Mouse (Mus musculus) fat pad, adult 2 months (tissue): ENCODE data around the gene Hic2.

Experiments used
- DNase-seq: peaks from one replicate; pipeline ENCODE4 v3.0.0-alpha.2; 2011; ENCODE audit warnings: low read depth, low spot score; ENCODE audit errors: extremely low read depth

Hic2 gene

DNA sequence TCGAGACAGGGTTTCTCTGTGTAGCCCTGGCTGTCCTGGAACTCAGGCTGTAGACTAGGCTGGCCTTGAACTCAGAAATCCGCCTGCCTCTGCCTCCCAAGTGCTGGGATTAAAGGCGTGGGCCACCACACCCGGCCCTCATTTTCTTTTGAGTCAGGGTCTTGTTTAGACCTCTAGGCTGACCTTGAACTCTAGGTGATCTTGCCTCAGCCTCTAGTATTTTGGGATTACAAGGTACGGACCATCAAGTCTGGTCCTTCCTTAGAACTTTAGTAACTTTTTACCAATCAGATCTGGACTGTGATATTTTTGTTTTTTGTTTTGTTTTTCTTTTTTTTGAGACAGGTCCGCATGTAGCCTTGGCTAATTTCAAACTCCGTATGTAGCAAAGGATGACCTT lies 42.3 kb downstream of the Hic2 start, which contains the start of gene Tmem191c:
TSS of gene Tmem191c (plus strand) at position 357 of the 400 bp plus-strand sequence.
- no peak for DNase-seq

DNA sequence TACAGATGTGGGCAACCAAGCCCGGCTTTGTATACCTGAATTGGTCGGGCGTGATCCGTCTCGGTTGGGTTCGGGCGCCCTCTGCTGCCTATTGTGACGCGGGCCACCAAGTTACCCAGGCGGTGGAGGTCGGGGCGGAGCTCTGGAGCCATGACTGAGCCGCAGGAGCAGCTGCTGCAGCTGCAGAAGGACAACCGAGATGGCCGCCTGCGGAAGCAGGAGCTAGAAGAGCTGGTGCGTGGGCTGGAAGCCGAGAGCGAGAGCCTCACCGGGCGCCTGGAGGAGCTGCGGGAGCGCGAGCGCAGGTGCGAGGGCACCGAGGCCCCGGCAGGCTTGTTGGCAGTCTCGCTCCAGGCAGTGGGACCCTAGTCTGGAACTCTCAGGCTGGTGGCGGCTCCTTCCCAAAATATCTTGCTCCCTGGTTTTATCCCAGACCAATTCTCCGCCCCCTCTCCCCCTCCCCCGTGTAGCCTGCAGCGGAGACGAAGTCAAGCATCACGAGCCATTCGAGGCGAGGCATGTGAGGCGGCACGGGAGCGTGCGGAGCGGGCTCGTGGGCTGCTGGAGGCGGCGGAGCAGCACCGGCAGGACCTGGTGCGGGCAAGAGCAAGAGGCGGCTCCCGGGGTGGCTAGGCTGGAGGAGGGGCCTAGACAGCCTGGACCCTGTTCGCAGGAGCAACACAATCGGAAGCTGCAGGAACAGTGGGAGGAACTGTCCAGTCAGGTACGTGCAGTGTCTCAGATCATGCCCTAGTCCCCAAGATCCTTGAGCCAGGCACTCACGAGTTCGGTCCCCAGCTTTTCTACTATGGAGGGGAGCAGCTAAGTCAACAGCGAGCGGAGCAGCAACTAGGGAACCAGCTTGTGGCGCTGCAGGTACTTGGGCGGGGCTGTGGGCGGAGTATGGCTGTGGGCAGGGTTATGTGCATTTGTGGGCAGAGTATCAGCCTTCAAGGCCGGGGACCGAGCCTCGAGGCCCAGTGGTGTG lies 43.1 kb downstream of the Hic2 start:
- no peak for DNase-seq

DNA sequence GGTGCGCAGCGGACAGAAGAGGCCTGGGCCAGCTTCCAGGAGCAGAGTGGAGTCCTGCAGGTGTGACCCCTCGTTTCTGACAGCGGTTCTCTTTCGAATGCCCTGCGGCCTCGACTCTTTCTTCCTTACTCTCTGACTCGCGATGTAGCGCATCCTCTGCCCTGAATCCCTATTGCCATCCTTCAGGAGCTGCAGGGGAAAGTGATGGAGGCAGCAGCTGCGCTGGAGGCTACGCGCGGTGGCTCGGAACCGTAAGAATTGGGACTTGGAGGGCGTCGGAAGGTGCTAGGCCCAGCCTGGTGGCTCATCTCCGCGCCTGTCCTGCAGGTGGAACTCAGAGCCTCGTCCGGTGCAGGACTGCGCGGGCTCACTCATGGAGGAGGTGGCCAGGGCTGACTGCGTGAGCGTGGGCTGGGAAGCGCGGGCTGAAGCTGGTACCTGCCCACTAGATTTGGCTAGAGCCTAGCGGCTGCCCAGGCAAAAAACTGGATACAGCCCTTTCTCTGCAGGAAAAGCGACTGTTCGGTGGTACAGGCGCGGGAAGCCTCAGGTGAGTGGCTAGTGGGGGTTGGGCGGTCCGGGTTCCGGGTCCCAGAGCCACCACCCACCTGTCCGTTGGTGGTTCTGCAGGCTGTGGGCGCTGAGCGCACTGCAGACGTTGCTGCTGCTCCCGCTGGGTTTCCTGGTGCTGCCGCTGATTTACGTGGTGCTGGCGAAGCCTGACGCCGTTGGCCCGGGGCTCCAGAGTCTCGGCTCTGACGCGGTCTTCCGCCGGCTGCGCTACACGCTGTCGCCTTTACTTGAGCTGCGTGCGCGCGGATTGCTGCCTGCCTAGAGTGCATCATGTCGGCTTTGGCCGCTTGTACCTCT lies 44.2 kb downstream of the Hic2 start:
- no peak for DNase-seq

DNA sequence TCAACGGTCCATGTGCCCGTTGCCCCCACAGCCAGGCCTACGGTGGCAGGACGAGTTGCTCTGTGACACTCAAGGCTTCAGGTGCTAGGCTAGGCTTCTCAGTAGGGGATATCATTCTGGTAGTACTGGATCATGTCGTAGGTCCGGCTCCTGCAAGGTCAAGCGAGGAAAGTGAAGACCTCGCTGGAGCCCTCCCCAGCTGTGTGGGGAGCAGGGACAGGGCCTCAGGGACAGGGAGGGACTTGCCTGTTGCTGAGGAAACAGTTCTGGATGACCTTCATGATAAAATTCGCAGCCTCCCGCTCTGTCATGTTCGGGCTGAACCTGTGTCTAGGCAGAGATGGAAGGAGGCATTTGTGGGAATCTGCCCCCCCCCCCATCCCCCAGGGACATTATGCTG lies 47.1 kb downstream of the Hic2 start:
- no peak for DNase-seq

DNA sequence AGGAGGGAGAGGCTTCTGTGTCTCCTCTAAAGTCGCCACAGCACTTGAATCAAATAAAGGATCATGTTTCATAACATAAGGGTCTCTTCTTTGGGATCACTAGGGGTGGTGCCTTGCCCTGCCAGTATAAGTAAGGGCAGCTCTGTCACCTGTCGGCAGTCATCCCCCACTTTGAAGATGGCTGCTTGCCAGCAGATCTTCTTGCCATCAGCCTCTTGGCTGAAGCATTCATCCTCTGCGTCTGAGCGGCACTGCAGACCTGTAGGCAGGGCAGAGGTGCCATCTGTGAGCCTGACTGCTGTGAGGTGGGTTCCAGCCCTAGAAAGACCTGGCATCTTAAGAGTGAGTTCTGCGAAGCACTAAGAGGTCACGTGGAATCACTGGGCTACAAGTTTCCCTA lies 49.8 kb downstream of the Hic2 start:
- DNase-seq = no peak

DNA sequence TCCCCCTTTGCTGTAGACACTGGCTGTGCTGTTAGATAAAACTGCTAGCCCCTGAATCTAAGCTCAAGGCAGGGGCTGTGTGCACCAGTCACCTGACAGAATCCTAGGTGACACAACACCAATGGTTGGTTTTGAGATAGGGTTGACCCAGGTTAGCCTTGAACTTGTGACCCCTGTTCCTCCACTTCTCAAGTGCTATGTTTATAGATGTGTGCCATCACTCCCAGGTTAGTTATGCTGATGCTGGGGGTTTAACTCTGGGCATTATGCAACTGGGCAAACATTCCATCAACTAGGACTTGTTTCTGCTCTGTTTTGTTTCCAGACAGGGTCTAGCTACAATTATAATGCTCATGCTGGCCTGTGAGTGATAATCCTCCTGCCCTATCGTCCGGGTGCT lies 53.7 kb downstream of the Hic2 start:
- no peak for DNase-seq

DNA sequence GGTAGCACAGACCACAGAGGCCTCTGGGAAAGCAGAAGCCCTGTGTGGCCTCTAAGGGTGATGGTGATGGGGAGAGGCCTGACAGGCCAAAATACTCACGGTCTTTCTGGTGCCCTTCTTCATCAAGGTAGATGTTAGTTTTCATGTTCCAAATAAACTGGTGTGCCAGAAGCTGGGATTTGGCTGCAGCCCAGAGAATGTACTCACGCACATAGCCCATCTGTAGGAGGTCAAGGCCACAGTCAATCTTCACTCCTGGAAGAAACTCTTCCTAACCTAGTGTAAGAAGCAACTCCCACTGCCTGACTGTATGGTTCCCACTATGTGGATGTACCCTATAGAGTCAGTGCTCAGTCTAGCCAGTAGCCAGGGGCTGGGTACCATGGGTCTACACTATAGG lies 57.6 kb downstream of the Hic2 start:
- no peak for DNase-seq

DNA sequence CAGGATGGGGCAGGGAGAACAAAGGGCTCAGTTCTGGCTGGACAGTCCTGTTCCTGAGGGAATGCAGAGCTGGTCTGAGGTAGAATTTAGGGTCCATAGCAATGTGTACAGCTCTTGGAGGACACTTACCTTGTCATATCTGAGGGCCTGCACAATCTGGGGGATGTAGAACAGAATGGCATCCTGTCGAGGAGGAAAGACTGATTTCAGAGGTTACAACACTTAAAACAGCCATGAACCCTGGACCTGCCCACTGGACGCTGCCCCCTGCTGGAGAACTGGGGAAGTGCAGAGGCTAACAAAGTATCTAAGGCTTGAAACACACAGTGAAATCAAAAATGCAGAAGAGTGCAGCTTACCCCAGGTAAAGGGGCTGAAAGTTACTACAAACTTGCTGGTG lies 59.4 kb downstream of the Hic2 start:
- no peak for DNase-seq

DNA sequence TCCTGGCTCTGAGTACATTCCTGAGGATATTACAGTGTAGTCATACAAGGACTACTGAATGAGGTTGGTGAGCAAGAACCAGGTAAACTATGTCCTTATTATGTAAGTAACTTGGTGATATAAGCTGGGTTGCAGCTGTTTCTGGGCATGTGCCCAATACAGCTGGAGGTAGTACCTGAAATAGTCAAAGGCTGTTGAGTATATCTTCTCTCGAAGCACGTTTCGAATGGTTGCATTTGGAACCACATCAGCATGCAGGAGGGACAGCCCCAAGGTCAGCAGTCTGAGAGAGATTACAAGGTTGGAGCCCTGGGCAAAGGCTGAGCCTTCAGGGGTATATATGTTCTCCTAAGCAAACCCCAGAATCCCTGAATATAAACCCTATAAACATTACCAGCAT lies 67.4 kb downstream of the Hic2 start:
- no peak for DNase-seq

DNA sequence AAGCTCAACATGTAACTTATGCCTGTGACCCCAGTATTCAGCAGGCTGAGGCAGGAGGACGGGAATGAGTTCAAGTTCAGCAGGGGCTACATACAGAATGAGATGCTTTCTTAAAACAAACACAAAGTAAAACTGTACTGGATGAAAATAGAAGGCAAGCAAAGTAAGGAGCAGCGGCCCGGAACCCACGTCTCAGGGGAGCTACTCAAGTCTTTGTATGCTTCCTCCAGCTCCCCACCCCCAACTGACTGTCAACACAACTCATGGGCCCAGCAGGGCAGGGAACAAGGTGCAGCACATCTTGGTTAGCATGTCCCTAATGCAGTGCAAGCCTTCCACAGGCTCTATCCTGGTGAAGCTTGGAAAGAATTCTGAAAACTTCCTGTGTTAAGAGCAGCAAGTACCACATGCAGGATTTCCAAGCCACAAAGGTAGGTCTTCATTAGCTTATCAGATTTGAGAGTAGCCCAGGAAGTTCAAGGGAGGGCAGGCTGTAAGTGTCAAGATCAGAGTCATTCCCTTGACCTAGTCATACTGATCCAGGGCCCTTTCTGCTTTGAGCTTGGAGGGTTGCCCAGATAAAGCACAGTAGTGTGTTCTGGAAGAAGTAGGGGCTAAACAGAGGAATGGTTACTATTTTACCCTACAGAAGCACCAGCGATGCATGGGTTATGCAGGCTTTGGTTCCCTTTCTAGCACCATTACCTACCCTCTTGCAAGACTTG lies 70.3 kb downstream of the Hic2 start:
- DNase-seq = no peak

DNA sequence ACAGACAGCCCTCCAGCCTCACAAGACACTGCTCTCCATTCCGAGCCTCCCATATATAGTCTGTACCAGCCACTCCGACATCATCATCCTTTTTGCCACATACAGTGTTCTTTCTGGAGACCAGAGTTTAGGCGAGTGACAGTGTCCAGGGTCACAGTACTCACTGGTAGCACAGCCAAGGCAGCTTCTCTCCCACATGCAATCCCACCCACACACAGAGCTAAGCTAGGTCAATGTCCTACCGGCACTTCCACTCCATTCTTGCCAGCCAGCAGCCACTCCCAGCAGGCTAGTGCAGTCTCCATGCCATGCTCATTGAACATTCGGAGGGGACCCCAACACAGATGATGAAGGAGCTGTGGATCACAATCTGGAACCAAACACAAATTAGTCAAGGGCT lies 74.1 kb downstream of the Hic2 start:
- no peak for DNase-seq

DNA sequence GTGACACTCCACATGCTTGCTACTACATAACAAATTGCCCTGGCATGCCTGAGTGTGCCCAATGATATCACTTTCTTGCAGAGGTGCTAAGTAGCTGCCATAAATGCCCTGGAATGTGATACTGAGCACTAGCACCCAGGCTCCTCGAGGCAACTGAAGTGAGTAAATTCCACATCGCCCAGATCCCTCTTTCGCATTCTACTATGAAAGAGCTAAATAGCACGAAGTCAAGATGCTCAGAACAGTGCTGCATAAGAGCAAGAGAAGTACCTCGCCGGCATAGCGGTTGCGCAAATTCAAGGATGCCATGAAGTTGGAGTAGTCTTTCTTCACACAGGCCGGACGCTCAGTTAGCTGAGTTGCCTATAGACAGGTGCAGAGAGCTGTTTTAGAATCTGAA lies 75.7 kb downstream of the Hic2 start:
- DNase-seq = no peak

DNA sequence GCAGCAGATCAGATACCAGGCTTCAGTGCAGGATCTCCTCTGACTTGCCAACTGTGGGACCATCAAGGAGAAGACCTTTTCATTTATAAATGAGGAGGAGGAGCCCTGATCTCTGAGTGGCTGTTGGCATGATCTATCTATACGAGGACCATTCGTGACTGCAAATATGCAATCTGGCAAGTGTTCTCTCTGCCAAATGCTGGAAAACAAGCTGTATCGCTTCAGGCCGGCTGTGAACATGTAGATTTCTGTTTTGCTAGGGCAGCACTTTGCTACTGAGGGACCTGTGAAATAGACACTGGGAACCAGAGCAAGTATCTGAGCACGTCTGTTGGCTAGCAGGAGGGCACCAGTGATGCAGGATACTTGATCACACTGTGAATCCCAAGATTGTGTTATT lies 79.2 kb downstream of the Hic2 start:
- DNase-seq = no peak
